Mouse (Mus musculus): ENCODE measurements at regions not wholly inside any gene's neighbourhood (a gene's known extent, or its start where the extent isn't known, plus 50 kb on each side); places are given as distances from the start of the nearest gene placed in this dataset.
A peak's percentile ranks its signal among the peaks of the same experiment; 100 is the strongest.

DNA sequence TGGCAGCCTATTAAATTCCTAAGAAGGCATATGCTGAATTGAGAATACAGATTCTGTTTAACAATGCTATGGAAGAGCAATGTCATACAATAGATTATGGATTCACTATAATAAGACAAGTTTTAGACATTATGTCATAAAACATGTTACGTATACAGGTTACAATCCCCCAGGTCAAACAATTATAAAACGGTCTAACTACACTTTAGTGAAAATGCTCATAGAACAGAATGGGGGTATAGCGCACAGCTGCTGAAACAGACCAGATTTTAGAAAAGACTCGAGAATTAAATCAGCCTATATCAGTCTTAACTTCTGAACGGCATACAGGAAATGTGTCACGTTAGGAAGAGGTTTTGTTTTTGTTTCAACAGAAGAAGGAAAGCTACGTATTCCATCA lies 660.5 kb upstream of the Sel1l start:
- Histone ChIP-seq H3K36me3 (no peaks in the 10 kb centered on the region), H3K27ac (no peak overlapping the region), H3K4me3 (no peak overlapping the region), H3K9ac (no peak overlapping the region), H3K4me1 (no peaks in the 10 kb centered on the region; the same call in 1 of the 2 replicates), H3K27me3 (no peaks in the 10 kb centered on the region), H3K9me3 (no peaks in the 10 kb centered on the region), H3K4me2 (replicated peaks) (no peak overlapping the region)
- 66% methylated on average over 7 of the region's 7 CpGs for WGBS
- ATAC-seq (ENCODE audit: insufficient number of reproducible peaks, insufficient read depth, low FRiP score, low TSS enrichment), result no peak

DNA sequence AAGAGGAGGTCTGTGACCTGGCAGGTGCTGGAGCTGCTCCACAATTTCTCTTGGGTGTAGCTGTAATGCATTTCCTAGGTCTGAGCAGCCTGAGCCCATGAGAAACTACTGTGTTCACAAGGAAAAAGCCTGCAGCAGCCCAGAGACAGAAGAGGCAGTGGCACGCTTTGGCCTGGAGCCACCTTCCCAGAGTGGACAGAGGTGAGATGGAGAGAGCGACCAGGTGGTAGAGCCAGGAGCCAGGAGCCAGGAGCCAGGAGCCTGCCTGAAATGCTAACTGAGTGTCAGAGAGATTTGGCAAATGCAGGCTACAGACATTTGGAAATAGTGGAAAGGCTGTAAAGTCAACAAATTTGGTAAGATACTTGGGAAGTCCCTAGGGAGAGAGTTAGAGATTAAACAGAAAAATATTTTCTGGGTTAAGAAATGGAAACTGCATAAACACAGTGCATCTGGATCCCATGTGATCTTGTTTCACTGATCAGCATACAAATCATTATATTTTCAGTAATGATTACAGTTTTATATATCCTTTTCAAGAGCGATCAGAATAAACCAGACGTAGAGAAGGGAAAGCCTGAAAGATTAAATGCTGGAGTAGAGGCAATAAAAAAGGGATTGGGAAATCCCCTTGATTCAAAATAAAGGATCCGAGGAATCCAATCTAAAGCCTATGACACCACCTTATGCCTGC lies 660.0 kb upstream of the Sel1l start:
- no peaks in the 10 kb centered on the region for H3K36me3 ChIP-seq
- no peak overlapping the region for H3K9ac ChIP-seq
- no peaks in the 10 kb centered on the region for H3K27me3 ChIP-seq
- H3K4me1 ChIP-seq, result no peaks in the 10 kb centered on the region; the same call in 1 of the 2 replicates
- H3K4me2 ChIP-seq (replicated peaks), result no peak overlapping the region
- no peak for ATAC-seq (ENCODE audit: insufficient number of reproducible peaks, insufficient read depth, low FRiP score, low TSS enrichment)
- WGBS, result 72% methylated on average over 5 of the region's 5 CpGs
- H3K4me3 ChIP-seq, result no peak overlapping the region
- no peaks in the 10 kb centered on the region for H3K9me3 ChIP-seq
- H3K27ac ChIP-seq, result no peak overlapping the region

DNA sequence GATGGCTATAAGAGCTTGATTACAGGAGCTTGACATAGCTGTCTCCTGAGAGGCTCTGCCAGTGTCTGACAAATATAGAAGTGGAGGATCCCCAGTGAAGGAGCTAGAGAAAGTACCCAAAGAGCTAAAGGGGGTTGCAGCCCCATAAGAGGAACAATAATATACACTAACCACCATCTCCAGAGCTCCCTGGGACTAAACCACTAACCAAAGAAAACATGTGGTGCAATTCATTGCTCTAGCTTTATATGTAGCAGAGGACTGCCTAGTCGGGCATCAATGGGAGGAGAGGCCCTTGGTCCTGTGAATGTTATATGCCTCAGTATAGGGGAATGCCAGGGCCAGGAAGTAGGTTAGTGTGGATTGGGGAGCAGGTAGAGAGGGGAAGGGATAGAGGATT lies 635.0 kb upstream of the Sel1l start:
- no peak for ATAC-seq (ENCODE audit: insufficient number of reproducible peaks, insufficient read depth, low FRiP score, low TSS enrichment)
- H3K36me3 ChIP-seq, result no peaks in the 10 kb centered on the region
- WGBS, result 86% methylated on average over 1 of the region's 1 CpGs
- no peak overlapping the region for H3K4me3 ChIP-seq
- H3K9me3 ChIP-seq, result no peaks in the 10 kb centered on the region
- H3K9ac ChIP-seq, result no peak overlapping the region
- no peaks in the 10 kb centered on the region for H3K27me3 ChIP-seq
- H3K4me2 ChIP-seq (replicated peaks), result no peak overlapping the region
- H3K27ac ChIP-seq, result no peak overlapping the region
- no peaks in the 10 kb centered on the region for H3K4me1 ChIP-seq

DNA sequence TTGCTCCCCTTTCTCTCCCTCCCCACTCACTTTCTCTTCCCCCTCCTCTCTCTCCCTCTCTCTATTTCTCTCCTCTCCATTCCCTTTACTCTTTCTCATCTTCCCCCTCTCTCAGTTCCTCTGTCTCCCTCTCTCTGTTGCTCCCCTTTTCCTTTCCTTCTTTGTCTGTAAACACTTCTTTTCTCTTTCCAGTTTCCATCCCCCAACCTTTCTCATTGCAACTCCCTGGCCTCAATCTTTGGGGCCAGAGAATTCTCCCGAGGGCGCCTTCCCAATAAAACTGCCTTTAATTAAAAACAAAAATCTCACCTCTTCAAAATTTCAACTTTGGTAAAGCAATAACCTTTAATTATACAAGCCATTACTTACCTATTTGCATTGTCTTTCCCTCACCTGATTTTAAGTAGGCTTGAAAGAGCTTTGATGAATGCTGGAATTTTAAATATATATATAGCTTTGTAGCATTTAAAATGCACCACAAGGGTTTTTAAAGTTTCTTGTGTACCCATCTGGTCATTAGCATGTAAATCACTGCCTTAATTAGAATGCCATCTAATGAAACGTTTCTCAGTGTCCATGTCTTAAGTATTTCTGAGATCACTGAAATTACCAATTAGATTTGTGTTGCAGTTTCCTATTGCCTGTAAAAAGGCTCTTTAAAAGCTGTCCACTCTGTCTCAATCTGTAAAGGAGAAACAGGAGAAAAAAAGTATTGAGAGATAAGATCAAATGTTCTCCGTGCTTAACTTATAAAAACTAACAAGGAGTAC lies 625.5 kb upstream of the Sel1l start:
- 46% methylated on average over 4 of the region's 4 CpGs for WGBS
- Histone ChIP-seq H3K36me3 (no peaks in the 10 kb centered on the region), H3K27me3 (no peaks in the 10 kb centered on the region), H3K4me2 (replicated peaks) (no peak overlapping the region), H3K9me3 (no peaks in the 10 kb centered on the region), H3K9ac (no peak overlapping the region), H3K4me3 (no peak overlapping the region), H3K4me1 (no peaks in the 10 kb centered on the region), H3K27ac (no peak overlapping the region)
- no peak for ATAC-seq (ENCODE audit: insufficient number of reproducible peaks, insufficient read depth, low FRiP score, low TSS enrichment)

DNA sequence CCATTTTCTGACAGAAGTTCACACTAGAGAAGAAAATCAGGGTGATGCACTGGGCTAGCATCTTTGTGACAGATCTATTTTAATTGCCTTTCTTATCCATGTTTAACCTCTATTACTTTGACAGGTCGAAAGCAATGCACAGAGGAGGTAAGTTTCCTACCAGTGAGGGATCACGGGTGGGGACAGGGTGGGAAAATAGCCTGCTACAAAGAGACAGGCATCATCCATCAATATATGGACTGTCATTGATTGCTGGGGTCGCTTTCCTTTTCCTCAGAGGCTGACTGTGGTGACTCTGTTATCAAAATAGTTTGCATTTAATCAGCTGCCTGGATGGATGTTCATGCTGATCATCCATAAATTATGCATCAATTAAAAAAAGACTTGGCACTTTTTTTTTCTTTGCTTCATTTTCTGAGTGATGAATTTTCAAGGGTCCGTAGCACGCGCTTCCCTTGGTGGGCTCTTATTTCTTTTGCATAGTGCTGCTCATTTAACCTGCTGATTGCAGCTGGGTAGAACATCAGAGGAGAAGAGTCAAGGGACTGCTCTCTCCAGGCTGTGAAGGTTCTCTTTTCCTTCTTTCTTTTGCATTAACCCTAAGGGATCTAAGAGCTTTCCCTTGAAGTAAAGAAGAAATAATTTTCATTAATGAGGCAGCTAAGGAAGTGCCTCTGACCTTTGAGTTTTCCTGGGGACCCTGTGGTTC lies 602.3 kb upstream of the Sel1l start:
- no peak overlapping the region for H3K27ac ChIP-seq
- no peak overlapping the region for H3K4me2 ChIP-seq (replicated peaks)
- no peaks in the 10 kb centered on the region for H3K27me3 ChIP-seq
- H3K4me1 ChIP-seq, result no peaks in the 10 kb centered on the region
- no peak for ATAC-seq (ENCODE audit: insufficient number of reproducible peaks, insufficient read depth, low FRiP score, low TSS enrichment)
- no peaks in the 10 kb centered on the region for H3K36me3 ChIP-seq
- no peak overlapping the region for H3K4me3 ChIP-seq
- no peaks in the 10 kb centered on the region for H3K9me3 ChIP-seq
- 79% methylated on average over 6 of the region's 6 CpGs for WGBS
- H3K9ac ChIP-seq, result no peak overlapping the region

DNA sequence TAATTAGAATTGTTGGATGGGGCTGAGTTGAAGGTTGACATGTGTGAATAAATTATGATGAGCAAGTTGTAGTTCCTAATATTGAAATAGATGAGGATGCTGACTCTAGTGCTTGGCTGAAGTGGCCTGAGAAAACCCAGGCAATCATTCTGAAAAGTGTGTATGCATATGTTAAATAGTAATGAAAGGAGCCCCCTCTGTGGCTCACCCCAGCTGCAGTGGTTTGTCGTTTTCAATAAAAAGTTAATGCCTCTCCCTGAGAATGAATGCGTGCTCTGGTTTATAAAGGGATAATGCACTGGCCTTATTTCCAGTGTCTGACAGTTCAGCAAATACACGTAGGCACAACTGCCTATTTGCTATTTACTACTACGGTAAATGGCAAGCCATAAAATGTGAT lies 569.5 kb upstream of the Sel1l start:
- Histone ChIP-seq H3K4me1 (no peaks in the 10 kb centered on the region), H3K36me3 (no peaks in the 10 kb centered on the region), H3K4me3 (no peak overlapping the region), H3K9ac (no peak overlapping the region), H3K27ac (no peak overlapping the region), H3K9me3 (no peaks in the 10 kb centered on the region), H3K27me3 (no peaks in the 10 kb centered on the region), H3K4me2 (replicated peaks) (no peak overlapping the region)
- 78% methylated on average over 4 of the region's 4 CpGs for WGBS
- ATAC-seq (ENCODE audit: insufficient number of reproducible peaks, insufficient read depth, low FRiP score, low TSS enrichment), result no peak

DNA sequence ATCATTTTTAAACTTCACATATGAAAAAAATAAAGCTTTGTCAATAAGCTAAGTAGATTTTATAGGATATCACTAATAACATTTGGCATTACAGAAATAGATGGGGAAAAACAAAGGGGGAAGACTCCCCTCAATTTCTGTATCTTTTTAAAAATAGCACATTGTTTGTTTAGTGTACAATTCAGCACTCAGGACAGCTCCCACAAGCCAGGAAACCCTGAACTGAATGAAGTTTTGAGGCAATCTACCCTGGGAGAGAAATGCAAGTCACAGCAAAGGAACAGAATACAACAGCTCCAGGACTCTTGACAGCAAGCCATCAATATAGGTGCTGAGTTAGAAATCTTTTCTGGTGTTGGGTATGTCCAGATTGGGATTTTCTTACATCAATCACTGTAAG lies 556.5 kb upstream of the Sel1l start:
- H3K9me3 ChIP-seq, result no peaks in the 10 kb centered on the region
- H3K4me1 ChIP-seq, result no peaks in the 10 kb centered on the region
- H3K27ac ChIP-seq, result no peak overlapping the region
- no peaks in the 10 kb centered on the region for H3K36me3 ChIP-seq
- no peak for ATAC-seq (ENCODE audit: insufficient number of reproducible peaks, insufficient read depth, low FRiP score, low TSS enrichment)
- no peaks in the 10 kb centered on the region for H3K27me3 ChIP-seq
- no peak overlapping the region for H3K4me3 ChIP-seq
- H3K9ac ChIP-seq, result no peak overlapping the region
- no peak overlapping the region for H3K4me2 ChIP-seq (replicated peaks)

DNA sequence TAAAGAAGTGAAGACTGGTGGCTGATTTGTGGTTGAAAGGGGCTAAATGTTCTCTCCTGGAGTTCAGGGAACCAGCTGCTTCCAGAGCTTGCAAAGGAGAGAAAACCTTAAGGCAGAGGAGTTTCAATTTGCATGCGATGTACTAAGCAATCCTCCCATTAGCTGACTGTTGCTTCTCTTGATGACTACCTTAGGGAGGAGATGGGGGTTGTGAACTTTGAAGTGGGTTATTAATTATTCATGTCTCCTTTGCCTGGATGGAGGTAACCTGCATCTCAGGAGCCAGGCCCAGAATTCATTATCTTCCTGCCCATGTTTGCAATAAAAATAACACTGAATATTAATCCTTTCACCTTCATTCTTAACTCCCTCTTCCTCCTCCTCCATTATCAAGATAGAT lies 552.0 kb upstream of the Sel1l start:
- no peak for ATAC-seq (ENCODE audit: insufficient number of reproducible peaks, insufficient read depth, low FRiP score, low TSS enrichment)
- H3K4me1 ChIP-seq, result no peaks in the 10 kb centered on the region
- H3K27me3 ChIP-seq, result no peaks in the 10 kb centered on the region
- no peak overlapping the region for H3K4me3 ChIP-seq
- no peak overlapping the region for H3K4me2 ChIP-seq (replicated peaks)
- no peaks in the 10 kb centered on the region for H3K9me3 ChIP-seq
- no peak overlapping the region for H3K27ac ChIP-seq
- H3K9ac ChIP-seq, result no peak overlapping the region
- WGBS, result 53% methylated on average over 1 of the region's 1 CpGs
- H3K36me3 ChIP-seq, result no peaks in the 10 kb centered on the region

DNA sequence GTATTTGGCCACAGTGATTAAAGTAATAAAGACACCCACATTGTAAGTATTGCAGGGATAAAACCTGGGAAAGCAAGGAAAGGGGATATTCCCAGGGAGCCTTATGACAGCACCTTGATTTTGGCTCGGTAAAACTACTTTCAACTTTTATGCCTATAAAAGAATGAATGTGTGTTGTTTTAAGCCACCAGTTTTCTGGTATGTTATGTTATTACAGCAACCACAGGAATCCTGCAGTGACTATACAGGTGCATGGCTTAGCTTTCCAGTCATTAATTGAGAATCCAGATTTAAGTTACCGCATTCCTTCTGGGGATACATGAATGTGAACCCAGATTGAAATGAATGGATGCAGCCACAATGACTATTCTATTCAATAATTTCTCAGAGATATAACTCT lies 537.2 kb upstream of the Sel1l start:
- Histone ChIP-seq H3K9ac (no peak overlapping the region), H3K36me3 (no peaks in the 10 kb centered on the region), H3K27ac (no peak overlapping the region), H3K27me3 (no peaks in the 10 kb centered on the region), H3K9me3 (no peaks in the 10 kb centered on the region), H3K4me3 (no peak overlapping the region), H3K4me2 (replicated peaks) (no peak overlapping the region), H3K4me1 (no peaks in the 10 kb centered on the region)
- WGBS, result 78% methylated on average over 2 of the region's 2 CpGs
- no peak for ATAC-seq (ENCODE audit: insufficient number of reproducible peaks, insufficient read depth, low FRiP score, low TSS enrichment)

DNA sequence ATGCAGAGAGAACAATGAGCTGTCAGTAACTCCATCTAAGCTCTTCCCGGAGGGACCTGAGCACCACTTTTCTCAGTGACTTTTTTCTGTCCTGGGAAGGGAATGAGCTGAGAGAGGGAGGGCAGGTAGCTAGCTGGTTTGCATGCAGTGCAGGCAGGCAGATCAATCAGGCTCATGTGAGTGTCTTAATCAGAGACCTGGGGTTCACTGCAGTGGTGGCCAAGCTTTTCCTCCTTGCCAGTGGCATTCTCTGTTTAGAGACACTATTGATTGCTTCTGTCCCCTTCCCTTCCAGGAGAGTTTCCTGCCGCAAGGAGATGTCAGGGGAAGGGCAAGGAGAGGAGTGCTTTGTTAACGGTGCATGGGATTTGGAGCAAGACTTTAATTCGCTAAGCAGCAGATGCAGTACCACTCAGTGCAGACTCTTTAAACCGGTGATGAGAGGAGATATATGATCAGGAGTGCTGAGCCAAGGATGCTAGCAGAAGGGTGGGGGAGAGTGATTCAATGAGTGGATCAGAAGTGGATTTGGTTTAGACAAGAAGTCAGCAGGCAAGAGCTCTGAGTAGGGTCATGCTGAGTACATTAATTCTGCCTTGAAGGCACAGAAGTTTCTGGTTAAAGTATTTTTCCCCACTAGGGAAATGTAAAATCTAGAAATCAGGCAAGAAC lies 535.4 kb upstream of the Sel1l start:
- Histone ChIP-seq H3K9me3 (no peaks in the 10 kb centered on the region), H3K36me3 (no peaks in the 10 kb centered on the region), H3K4me3 (no peak overlapping the region), H3K27ac (0 out of 2 replicates have a peak overlapping the region, but pooled peaks have one; percentile 23), H3K9ac (no peak overlapping the region), H3K27me3 (no peaks in the 10 kb centered on the region), H3K4me2 (replicated peaks) (no peak overlapping the region), H3K4me1 (no peaks in the 10 kb centered on the region)
- 10% methylated on average over 5 of the region's 5 CpGs for WGBS
- no peak for ATAC-seq (ENCODE audit: insufficient number of reproducible peaks, insufficient read depth, low FRiP score, low TSS enrichment)

DNA sequence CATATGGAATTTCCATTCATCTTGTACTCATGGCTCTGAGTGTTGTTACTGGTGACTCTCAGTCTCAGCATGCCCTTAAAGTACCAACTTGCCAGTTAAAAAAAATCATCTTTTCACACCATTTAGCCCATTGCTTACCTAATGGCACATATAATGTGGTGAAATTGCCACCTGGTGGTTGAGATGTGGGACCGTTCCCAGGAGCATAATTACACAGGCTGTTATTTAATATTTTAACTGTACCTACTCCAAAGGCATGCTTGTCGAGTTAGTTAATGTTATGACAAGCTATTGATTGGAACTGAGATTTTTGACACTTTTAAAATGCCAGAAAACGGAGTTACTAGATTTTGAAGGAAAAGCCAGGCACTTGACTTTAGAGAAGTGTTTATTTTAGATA lies 530.2 kb upstream of the Sel1l start:
- ATAC-seq (ENCODE audit: insufficient number of reproducible peaks, insufficient read depth, low FRiP score, low TSS enrichment), result no peak
- H3K4me1 ChIP-seq, result no peaks in the 10 kb centered on the region
- H3K4me2 ChIP-seq (replicated peaks), result no peak overlapping the region
- no peaks in the 10 kb centered on the region for H3K36me3 ChIP-seq
- WGBS, result 63% methylated on average over 3 of the region's 3 CpGs
- no peak overlapping the region for H3K27ac ChIP-seq
- no peaks in the 10 kb centered on the region for H3K9me3 ChIP-seq
- no peaks in the 10 kb centered on the region for H3K27me3 ChIP-seq
- H3K9ac ChIP-seq, result no peak overlapping the region
- H3K4me3 ChIP-seq, result no peak overlapping the region

Measured in embryonic facial prominence, embryonic 12.5 days (tissue).